Mouse (Mus musculus) ovary, postnatal 10 days (tissue): Measurements from ENCODE around the gene Paqr3.

Experiments used
- DNase-seq: peaks from one replicate; pipeline ENCODE4 v3.0.0; 2022; ENCODE audit warnings: low spot score

Gene Paqr3

GRCm38 (mm10) chr5:97111207-97111910 lies at the start of gene Paqr3:
TSS of gene Paqr3 (minus strand) at chr5:97111596.
- DNase-seq, result peak; percentile 96

GRCm38 (mm10) chr5:97154688-97155087 lies 43.3 kb upstream of the Paqr3 start:
- no peak for DNase-seq

- DNase-seq, result no peak
Measured at GRCm38 (mm10) chr5:97135331-97135730, 23.9 kb upstream of the Paqr3 start.

GRCm38 (mm10) chr5:97129589-97129988 lies 18.2 kb upstream of the Paqr3 start:
- no peak for DNase-seq

- DNase-seq, result no peak
Measured at GRCm38 (mm10) chr5:97128242-97129226, 17.1 kb upstream of the Paqr3 start.

- DNase-seq, result no peak
Measured at GRCm38 (mm10) chr5:97127284-97127683, 15.9 kb upstream of the Paqr3 start.

GRCm38 (mm10) chr5:97126005-97126404 lies 14.6 kb upstream of the Paqr3 start:
- DNase-seq, result no peak

GRCm38 (mm10) chr5:97125459-97125970 lies 14.1 kb upstream of the Paqr3 start:
- DNase-seq, result no peak

GRCm38 (mm10) chr5:97124977-97125376 lies 13.6 kb upstream of the Paqr3 start:
- DNase-seq, result no peak

GRCm38 (mm10) chr5:97110697-97111096 lies 699 bp downstream of the Paqr3 start:
- DNase-seq, result no peak

- DNase-seq, result no peak
Measured at GRCm38 (mm10) chr5:97110133-97110532, 1.3 kb downstream of the Paqr3 start.

GRCm38 (mm10) chr5:97108333-97108732 lies 3.1 kb downstream of the Paqr3 start:
- no peak for DNase-seq

GRCm38 (mm10) chr5:97099954-97100353 lies 11.4 kb downstream of the Paqr3 start:
- no peak for DNase-seq

GRCm38 (mm10) chr5:97097631-97098041 lies 13.8 kb downstream of the Paqr3 start:
- DNase-seq, result no peak

GRCm38 (mm10) chr5:97095335-97095734 lies 16.1 kb downstream of the Paqr3 start:
- no peak for DNase-seq

- DNase-seq, result no peak
Measured at GRCm38 (mm10) chr5:97092970-97093369, 18.4 kb downstream of the Paqr3 start.

GRCm38 (mm10) chr5:97090034-97090784 lies 21.2 kb downstream of the Paqr3 start:
- DNase-seq, result no peak

- no peak for DNase-seq
Measured at GRCm38 (mm10) chr5:97089426-97089825, 22.0 kb downstream of the Paqr3 start.

- no peak for DNase-seq
Measured at GRCm38 (mm10) chr5:97088231-97088630, 23.2 kb downstream of the Paqr3 start.

GRCm38 (mm10) chr5:97087746-97088145 lies 23.6 kb downstream of the Paqr3 start:
- no peak for DNase-seq

- DNase-seq, result no peak
Measured at GRCm38 (mm10) chr5:97087030-97087630, 24.3 kb downstream of the Paqr3 start.

- DNase-seq, result no peak
Measured at GRCm38 (mm10) chr5:97085071-97085470, 26.3 kb downstream of the Paqr3 start.
